11 mouse cellular contexts compared by ENCODE assay signal in genomic region chr10:67174049-67174448, GRCm38 (mm10).
"Had no signal": no experiment of that assay in that cellular context is flagged by ENCODE, and none has a peak within 500 bp of the region (broad histone marks: within the 10 kb centered on the region; RNA-seq: fewer than 3 reads in every experiment).

No protein-coding gene starts in this region.

- H3K4me1 ChIP-seq: limb, embryonic 12.5 days; midbrain, embryonic 13.5 days; stomach, embryonic 15.5 days had no signal

- H3K9me3 ChIP-seq: limb, embryonic 12.5 days; lung, embryonic 15.5 days; midbrain, embryonic 13.5 days; stomach, embryonic 15.5 days had no signal

- ATAC-seq: intestine, embryonic 16.5 days; midbrain, embryonic 13.5 days had no signal

- DNase-seq: kidney, adult 8-10 months; kidney, postnatal 14 days; liver; right cerebral cortex, postnatal 14 days; thymus, postnatal 4 days had no signal

- H3K27me3 ChIP-seq: limb, embryonic 12.5 days; lung, embryonic 15.5 days; midbrain, embryonic 13.5 days; stomach, embryonic 15.5 days had no signal

- H3K9ac ChIP-seq: limb, embryonic 12.5 days; liver, embryonic 14.5 days; lung, embryonic 15.5 days; midbrain, embryonic 13.5 days; stomach, embryonic 15.5 days had no signal

- H3K36me3 ChIP-seq: lung, embryonic 15.5 days; stomach, embryonic 15.5 days had no signal

- H3K4me3 ChIP-seq: limb, embryonic 12.5 days; lung, embryonic 15.5 days; midbrain, embryonic 13.5 days; stomach, embryonic 15.5 days had no signal

- H3K4me2 ChIP-seq: limb, embryonic 12.5 days; lung, embryonic 15.5 days; midbrain, embryonic 13.5 days; stomach, embryonic 15.5 days had no signal

- H3K27ac ChIP-seq: limb, embryonic 12.5 days; liver, embryonic 14.5 days; lung, embryonic 15.5 days; midbrain, embryonic 13.5 days; stomach, embryonic 15.5 days had no signal
